Mouse (Mus musculus) thymus, postnatal 25 days (tissue): ENCODE data around the gene Gabra4.
"Not testable (repeated sequence)": the region's sequence is repeated elsewhere in the genome, so short reads cannot be mapped to it uniquely, and the experiment has no call there.

Experiments used
- DNase-seq: peaks from one replicate; pipeline ENCODE4 v3.0.0; 2022

Gabra4 gene

DNA sequence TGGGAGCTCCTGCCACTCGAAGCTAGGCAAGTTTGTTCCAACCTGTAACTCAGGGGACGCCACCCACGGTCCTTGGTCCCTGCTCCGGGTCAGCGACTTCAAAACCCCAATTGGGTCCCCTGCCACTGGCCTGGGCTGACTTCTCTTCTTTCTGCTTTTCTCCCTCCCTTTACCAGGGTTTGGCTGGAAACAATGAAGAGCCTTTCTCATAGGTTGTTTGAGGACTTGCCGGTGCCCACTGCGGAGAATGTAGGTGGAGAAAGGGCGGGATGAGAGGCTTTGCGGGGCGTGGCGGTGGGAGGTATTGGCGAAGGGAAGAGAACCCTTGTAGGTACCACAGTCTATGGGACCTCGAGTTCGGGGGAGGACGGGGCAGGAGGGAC is at the start of gene Gabra4:
Gene Gabra4 (minus strand): TSS at position 194 of the 383 bp plus-strand sequence.
- DNase-seq, result no peak

DNA sequence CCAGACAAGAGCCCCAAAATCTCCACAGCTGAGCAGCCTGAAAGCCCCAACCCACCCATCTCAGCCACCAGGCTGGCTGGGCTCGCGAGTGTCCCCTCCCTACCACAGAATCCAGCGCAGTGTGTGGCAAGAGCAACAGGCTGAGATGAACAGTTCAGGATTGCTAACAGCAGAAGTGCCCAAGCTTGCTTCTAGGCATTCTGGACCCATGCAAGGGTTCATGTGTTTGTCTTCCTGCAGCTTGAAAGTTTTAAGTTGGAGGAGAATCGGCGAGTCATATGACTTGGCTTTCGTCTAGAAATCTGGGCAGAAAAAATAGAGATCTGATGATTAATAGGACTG is 43.1 kb upstream of the Gabra4 start:
- no peak for DNase-seq

DNA sequence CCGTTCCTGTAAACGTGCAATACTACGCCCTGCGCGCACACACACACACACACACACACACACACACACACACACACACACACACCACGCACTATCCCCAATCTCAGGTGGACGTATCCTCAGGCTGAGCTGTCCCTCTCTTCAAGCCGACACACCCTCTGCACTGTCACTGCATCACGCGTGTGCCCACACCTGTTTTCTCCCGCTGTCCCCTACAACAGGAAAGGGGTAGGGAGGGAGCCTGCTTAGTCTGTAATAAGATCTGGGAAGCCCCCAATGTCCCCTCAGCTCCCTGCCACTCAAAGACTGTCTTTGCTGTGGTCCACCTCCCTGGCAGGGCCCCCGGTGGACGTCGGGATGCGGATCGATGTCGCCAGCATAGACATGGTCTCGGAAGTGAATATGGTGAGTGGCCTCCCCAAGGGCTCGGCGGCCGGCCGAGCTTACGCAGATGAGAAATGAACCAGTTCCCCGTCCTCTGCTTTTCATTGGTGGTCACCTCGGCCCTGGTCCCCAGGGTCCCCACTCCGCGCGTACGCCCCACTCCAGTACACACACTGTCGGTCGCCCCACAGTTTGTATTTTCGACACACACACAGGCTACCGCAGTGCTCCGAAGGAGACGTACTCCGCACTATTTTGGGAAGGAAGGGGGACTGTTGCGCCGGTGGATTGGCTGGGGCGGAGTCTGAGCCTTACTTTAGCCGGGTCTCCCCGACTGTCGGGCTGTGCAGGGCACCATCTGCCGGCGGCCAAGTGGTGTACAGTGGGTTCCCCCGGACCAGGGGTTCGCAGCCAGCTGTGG is 42.6 kb upstream of the Gabra4 start:
- DNase-seq, result no peak

DNA sequence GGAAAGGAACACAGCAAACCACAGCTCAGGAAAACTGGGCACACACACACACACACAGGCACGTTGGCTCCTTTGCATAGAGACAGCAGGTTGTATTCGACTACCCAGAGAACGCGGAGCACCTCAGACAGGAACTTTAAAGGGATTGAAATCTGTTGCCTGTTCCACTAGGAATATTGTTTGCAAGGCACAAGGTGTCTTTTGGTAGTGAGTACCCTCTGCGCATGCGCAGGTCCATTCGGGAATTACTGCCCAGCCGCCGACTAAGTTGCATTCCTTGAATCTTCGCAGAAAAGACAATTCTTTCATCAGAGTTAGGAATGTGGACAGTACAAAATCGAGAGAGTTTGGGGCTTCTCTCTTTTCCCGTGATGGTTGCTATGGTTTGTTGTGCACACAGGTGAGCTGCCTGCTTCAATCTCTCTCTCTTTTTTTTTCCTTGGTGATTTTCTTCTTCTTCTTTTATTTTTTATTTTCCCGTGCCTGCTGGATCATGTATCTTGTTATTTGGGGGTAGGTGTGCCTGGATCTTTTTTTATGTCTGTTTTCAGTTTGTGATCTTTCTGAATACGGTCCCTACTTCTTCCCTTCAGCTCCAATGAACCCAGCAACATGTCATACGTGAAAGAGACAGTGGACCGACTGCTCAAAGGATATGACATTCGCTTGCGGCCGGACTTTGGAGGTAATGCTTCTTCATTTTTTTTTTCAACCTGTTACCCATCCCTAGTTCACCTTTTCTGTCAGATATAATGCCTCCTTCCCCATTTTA is 41.8 kb upstream of the Gabra4 start:
- no peak for DNase-seq

DNA sequence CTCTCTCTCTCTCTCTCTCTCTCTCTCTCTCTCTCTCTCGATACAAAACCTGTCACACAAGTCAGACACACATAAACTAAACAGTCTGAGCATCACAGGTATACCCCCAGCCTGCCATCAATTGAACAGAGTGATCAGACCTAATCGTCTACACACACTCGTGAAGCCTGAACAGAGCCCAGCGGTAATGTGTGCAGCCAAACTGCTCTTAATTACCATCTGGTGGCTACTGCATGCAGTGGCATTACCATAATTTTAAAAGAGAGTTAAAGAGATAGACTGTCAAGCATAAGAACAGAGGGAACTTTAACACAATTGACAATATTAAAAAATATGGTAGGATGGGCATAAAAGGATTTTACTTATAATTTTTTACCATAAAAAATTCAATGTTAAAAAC is 7.5 kb upstream of the Gabra4 start:
- DNase-seq, result no peak

DNA sequence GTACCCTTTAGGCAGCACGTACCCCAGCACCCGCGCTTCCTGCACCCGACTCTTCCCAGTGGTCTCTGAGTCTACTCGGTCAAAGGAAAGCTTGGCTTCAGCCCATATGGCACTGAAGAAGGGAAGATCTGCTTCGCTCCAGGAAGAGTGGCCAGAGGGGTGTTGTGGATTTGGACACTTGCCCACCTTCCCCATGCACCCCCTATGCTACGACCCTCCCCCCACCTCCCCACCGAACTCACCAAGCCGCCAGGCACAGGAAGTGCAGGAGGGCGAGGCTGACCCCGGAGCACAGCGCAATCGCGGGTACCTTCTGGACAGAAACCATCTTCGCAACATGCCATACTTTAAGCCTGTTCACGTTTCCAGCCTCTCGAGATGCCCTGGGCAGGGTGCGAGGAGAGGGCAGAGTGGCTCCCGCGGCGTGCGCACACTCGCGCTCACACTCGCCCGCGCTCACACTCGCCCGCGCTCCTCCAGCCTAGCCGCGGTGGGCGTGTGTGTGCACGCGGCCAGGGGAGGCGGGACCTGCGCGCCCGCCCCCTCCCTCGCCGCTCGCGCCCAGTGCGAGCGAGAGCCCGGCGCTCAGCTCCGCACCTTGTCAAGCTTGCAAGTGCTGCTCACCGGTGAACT is 510 bp downstream of the Gabra4 start, which contains the start of gene Gabrb1:
Gene Gabrb1 (plus strand): TSS at position 632 of the 633 bp plus-strand sequence.
- no peak for DNase-seq

DNA sequence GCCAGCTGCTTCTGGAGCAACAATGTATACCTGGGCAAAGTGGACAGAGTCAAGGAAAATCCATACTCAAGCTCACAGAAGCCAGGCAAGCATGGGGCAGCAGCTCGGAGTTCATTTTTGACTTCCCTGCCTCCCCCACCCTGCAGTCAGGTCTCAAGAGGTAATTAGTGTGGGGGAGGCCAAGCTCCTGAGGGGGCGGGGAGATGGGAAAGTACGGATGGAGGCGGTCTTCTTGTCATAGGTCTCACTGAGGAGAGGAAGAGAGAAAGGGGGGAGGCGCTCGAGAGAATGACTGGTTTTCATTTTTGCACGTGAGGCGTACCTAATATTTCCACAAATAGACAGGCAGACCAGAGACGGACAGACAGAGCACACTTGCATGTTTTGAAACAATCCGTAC is 1.3 kb downstream of the Gabra4 start:
- no peak for DNase-seq

DNA sequence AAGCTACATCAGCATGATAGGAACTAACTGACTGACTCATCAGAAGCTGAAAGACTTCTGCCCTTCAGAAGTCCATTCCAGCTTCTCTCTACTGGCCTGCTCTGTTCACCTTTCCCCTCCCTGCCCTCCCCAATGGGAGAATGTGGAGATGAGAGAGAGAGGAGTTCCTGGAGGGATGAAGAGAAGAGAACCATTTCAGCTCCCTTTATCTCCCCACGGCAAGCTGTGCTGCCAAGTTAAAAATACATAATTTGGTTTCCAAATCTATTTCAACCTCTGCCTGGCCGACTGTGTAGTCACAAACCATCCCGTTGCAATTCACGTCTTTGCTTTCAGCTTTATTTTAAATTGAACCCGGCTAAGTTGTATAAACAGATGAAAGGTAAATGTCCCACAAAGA is 4.1 kb downstream of the Gabra4 start:
- no peak for DNase-seq

DNA sequence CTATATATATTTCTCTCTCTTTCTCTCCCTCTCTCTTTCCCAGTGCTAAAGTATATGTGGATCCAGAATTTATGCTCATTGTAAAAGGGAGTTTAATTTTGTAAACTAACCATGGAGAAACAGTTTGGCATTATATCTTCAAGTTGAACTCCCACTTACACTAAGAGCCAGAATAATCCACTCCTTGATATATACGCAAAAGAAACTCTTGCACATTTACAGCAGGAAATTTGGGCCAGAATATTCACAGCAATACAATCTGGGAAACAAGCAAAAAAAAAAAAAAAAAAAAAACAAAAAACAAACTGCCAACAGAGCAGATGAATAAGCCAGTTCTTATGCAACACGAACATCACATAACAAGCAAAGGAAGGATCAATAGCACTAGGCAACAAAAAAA is 10.0 kb downstream of the Gabra4 start:
- no peak for DNase-seq

DNA sequence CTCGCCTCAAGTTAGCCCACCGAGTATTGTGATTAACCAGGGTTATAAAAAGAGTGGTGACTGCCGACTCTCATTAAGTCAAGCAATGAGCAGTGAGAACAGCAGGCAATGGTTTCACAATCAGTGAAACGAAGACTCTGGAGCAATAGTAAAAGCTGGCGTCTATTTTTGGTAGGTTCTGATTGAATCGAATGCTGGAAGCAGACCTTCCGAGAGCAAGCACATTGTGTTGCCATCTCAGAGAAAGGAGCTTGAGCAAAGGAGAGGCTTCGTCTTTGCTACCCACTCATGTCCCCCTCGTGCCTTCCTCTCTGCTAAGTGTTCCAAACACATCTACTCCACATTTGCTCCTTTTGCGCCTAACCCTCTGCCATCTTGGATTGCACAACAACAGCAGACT is 18.3 kb downstream of the Gabra4 start:
- no peak for DNase-seq

DNA sequence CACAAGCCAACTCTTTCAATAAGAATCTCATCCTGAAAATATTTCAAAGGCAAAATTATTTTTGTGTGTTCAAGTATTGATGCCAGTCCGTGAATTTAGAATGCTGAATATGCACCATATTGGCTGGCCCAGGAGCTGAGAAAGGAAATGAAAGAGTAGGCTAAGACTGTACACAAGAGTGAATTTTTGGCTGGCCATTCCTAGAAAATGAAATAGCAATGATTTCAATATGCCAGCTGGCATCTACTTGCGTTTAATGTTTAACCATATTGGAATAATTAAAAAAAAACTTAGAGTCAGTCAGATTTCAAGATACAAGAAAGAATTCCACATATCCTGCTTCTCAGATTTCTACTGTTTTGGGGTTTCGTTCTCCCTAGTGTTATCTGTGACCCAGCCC is 30.3 kb downstream of the Gabra4 start:
- no peak for DNase-seq

DNA sequence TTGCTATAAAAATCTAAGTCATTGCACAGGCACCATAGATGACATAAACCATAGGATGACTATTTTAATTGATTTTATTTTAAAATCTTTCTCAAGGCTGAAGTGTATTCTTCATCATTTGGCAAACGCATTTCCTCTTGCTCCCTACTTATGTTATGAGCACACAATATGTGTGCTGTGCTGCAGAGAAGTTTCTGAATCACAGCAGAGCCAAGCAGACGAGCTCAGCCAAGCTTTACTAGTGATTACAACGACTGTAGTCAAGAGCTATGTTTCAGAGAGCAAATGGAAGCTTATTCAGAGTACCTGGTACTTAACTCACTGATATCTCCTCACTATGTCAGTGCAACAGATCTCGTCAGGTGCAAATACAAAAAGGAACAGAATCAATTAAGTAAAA is 41.4 kb downstream of the Gabra4 start:
- no peak for DNase-seq

DNA sequence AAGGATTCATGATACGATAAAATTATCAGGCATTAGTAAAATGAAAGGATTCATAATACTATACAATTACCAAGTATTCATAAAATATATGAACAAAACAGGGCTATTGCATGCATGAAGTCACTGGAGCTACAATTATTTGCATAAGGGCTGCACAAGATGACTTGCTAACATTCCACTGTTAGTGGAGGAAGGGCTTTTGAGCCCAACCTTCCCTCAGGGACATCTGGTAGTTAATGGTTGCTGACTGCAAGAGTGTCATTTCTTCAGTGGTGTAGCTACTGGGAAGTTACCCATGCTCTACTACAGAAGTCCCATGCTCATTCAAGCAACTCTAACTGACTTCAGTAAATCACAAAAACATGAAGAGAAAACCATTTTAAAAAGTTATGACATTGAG is 43.8 kb downstream of the Gabra4 start:
- DNase-seq, result no peak

DNA sequence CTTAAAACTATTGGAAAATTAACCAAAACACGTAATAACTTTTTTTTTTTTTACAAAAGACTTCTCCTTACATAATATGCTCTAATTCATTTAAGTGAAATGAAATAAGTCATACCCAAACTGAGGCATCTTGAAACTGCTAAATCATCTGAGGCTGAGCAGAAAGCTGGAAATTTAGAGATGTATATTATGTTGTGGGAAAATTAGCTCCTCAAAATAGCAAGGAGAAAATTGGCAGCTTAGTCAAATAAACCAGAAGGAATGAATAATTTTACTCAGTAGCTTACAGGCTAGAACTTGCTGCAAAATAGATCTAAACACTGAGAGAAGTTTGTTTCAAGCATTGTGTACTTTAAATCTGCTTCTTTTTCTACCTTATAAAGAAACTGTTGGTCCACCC is 49.4 kb downstream of the Gabra4 start:
- no peak for DNase-seq

DNA sequence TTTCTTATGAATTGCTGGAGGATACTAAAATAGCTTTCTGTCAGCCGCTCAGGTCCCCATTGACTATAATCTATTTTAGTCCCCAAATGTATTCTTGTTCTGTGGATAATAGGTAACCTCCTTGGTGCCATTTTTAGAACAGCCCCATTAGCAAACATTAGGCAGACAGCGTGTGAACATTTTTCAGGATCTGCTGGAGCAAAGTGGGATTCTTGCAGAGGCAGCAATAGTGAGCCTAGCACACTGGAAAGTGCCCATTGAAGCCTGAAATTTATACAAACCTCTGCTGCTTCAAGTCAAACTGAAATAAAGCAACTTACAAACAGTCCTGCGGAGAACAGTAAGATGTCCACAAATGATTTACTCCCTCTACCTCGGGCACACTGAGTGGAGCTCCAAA is 51.2 kb downstream of the Gabra4 start:
- no peak for DNase-seq

DNA sequence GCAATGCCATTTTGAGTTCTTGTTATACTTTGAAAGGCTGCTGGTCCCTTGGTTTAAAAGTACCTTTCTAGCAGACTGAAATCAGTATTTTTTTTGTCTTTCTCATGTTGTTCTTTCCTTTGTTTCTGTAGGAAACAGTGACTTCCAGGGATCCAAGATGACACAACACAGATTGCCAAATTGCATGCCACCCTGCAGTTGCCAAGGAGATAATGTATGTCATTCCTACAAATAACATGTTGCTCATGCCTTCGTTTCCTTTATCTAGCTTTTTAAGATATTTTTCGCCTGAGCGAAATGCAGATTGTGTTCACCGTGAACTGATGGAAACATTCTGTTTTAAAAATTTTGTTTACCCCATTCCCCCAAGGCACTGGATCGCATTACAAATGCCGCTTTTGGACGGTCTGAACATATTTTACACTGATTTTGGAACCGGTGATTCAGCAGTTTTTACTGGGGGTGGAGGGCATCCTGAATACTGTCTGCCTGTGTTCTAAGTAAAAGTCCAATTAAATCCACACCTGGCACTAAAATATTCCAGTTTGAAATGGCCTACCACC is 53.9 kb downstream of the Gabra4 start:
- DNase-seq, result no peak

DNA sequence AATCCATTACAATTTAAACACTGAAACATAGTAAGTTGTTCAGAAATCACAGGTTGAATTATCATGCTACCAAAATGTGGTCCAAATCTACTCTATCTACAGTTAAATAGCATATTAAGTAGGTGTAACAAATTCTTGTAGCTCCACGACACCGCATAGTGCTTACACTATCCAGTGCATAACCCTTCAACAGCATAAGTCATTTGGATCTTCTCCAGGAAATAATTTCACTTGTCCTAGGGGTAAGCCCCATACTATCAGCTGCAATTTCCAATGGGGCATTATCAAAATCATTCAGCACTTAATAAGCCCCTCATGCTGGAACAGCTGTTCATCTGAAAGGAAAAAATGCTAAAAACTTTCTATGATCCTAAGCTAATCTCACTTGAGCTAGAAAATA is 62.8 kb downstream of the Gabra4 start:
- DNase-seq, result no peak

DNA sequence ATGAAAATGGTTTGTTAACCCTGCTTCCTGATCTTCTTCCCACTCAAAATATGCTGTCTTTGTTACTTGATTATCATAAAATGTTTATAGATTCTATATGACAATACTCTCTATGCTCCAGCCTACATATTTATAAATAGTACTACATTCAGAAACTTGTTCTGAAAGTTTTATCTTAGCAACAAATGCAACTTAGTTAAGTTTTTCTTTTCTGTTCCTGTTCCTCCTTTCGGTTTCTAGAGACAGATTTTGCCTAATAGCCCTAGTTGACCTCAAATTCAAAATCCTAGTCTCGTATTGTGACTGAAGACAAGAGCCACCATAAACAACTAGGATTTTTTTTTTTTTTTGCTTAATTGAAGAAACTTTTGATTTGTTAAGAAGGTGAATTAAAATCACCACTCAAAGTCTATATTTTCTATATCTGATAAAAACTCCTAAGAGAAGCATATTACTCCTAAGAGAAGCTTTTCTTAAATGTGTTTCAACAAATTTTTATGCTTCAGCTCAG is 64.3 kb downstream of the Gabra4 start:
- no peak for DNase-seq

DNA sequence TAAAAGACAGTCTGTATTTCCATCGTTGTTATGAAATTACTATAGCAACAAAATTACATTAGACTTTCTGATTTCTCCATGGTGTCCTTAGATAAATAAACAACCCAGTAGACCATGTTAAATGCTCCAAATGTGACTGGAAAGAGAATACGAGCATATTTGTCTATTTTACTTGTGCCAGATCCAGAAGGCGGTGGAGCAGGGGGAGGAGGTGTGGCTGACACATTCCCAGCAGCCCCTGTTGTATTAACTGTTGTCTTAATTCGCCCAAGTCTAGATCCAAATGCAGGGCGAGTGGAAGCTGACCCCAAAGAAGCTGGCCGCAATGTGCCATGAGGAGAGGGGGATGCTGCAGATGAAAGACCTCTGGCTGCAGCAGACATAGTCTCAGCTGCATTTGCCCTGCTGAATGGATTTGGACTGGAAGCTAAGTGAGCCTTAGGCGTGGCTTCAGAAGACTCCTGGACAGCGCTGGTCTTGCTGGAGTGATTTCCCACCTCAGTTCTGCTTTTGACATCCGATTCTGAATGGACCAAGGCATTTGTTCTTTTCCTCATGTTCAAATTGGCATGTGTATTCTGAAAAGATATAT is 86.4 kb downstream of the Gabra4 start:
- DNase-seq, result no peak

DNA sequence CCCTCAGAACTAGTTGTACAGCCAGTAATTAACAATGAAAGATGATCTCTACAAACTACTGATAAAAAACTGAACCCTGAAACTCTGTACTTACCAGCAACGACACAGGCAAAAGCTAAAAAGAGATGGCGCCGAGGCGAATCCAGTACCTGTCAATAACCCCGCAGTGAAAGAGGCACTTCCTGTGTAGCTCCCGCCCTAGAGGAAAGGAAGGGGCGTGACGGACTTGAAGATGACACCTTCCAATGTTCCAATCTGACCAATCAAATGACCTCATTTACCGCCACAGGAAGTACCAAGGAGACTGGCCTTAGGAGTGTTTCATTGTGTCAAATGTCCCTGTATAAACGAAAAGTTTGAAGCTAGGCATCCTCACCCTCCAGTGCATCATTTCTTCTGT is 110.0 kb downstream of the Gabra4 start, which contains the start of gene Cox7b2:
Gene Cox7b2 (minus strand): TSS at position 127 of the 400 bp plus-strand sequence.
- DNase-seq, result no peak

DNA sequence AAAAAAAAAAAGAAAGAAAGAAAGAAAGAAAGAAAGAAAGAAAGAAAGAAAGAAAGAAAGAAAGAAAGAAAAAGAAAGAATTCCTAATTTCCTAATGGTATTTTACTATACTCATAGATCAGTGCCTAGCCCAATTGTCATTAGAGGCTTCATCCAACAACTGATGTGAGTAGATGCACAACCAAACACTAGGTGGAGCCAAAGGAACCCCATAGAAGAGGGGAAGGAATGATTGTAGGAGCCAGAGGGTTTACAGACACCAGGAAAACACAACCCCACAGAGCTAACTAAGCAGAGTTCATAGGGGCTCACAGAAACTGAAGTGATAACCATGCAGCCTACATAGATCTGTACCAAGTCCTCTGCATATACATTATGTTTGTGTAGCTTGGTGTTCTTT is 112.6 kb downstream of the Gabra4 start:
- no peak for DNase-seq

DNA sequence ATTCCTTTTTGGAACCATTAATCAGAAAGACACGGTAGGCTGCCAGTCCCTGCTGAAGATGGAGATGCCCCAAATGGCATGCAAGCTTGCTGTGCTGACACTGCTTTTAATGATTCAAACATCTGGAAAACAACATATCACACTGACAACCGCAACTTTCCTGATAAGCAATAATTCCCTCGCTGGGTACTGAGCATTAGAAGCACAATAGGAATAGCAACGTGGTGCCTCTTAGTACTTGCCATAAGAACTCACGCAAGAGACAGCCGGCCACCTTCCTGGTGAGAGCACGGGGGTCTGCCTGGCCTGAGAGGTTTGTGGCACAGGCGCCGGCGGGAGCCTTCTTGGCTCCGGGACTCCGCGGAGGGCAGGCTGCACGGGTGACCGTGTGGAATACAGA is 132.6 kb downstream of the Gabra4 start:
- DNase-seq, result not testable (repeated sequence)
